Mouse (Mus musculus) naive thymus-derived CD4-positive, alpha-beta T cell, adult 2 months (primary cell): ENCODE data around the gene Emilin2.

Experiments used
- DNase-seq: peaks from one replicate; pipeline ENCODE4 v3.0.0-alpha.2; 2011; ENCODE audit warnings: low read depth

The Emilin2 gene

DNA sequence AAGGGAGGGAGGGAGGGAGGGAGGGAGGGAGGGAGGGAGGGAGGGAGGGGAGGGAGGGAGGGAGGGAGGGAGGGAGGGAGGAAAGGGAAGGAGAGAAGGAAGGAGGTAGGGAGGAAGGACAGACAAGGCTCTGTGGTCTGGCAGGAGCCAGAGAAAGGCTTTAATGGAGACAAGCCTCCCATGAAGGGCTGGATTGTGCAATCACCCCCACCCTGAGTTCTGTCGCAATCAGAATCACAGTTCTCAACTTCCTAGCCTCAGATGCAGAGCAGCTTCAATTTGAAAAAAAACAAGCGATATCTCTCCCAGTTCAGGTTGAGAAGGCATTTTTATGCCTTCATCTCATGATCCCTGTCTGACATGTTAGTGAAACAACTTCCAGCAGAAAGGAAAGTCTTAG is 11.4 kb downstream of the Emilin2 start:
- DNase-seq = no peak

DNA sequence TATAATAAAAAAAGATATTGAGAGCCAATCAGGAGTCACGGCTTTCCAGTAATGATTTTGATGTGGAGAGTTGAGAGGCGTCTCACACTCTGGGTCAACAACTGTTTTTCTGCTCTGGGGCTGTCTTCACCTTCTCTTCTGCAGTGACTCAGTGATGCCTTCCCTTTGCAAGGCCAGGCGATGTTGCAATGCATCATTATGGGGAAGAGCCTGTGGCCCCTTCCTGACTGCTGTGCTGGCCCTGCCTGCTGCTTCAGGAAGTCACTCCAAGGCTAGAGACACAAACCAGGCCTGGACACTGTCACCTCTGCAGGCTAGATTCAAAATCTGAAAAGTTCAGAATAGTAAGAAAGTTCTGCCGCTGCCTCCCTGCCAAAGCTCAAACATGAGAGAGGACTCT is 11.9 kb downstream of the Emilin2 start:
- no peak for DNase-seq

DNA sequence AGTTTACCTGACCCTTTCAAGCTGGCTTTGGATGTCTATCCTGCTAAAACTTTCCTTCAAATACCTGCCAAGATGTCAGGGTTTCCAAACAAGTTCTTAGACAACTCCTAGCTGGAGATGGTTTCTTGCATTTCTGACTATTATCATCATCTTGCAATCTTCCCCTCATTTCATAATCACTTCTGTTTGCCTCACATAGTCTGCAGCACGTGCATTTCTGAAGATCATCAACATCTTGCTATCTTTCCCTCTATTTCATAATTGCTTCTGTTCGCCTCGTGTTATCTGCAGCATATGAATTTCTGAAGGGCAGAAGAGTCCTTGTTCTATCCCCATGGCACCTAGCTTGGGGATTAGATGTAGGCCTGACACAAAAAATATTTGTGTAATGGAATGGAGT is 17.2 kb downstream of the Emilin2 start:
- DNase-seq = no peak

DNA sequence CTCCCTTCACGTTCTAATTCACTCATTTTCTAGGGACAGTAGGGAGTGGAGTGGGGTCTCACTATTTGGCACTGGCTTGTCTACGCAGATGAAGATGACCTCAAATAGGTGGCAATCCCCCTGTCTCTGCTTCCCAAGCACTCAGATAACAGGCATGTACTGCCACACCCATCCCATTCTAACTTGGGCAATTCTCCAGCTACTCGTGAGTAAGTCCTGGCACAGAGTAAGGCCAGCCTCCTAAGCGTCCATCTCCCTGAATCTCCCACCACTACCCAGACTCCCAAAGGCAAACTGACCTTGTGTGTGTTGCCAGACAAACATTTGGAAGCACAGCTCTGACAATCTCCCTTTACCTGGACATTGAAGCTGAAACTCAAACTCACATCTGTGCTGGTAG is 18.9 kb downstream of the Emilin2 start:
- DNase-seq = no peak

DNA sequence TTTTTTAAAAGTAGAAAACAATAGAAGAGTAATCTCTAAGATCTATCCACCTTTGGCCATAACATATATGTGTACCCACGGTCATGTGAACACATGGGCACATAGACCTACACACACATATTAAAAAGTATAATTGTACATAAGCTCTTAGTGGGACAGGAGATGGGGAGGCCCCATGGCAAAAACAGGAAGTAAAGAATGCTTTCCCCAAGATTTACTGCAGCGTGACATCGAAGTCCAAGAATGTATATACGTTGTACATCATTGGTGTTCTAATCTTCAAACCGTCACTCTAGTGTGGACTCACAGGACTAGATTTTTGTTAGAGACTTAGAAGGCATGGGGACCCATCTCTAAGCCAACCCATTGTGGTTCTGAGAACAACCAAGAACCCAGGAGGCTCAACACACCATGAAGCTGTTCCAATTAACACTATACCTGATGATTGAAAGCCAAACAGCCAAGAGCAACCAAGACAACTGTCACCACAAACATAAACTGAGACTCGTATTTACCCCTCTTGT is 19.8 kb downstream of the Emilin2 start:
- no peak for DNase-seq

DNA sequence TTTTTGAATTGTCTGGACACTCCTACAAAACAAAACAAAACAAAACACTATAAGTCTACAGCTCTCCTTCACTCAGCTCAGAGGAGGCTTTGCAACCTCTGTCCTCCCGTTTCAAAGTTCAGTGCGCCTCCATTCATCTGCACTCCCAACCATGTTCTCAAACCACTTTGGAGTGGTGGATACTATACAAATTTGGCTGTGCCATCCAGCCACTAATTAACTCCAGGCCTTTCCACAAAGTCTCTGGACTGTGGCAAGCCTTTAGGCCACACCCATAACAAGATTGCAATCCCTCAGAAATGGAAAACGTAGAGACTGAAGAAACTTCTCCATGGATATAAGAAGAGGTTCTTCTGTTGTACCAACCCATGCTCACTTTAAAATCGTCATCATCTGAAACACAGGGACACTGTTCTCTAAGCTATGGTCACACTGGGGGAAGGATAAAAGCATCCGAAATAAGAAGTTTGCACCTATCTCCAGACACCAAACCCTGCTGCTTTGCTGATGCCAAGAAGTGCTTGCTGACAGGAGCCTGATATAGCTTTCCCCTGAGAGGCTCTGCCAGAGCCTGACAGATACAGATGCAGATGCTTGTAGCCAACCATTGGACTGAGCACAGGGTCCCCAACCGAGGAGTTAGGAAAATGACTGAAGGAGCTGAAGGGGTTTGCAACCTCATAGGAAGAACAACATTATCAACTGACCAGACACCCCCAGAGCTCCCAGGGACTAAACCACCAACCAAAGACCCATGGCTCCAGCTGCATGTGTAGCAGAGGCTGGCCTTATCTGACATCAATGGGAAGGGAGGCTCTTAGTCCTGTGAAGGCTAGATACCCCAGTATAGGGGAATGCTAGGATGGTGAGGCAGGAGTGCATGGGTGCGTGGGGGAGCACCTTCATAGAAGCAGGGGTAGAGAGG is 21.0 kb downstream of the Emilin2 start:
- no peak for DNase-seq

DNA sequence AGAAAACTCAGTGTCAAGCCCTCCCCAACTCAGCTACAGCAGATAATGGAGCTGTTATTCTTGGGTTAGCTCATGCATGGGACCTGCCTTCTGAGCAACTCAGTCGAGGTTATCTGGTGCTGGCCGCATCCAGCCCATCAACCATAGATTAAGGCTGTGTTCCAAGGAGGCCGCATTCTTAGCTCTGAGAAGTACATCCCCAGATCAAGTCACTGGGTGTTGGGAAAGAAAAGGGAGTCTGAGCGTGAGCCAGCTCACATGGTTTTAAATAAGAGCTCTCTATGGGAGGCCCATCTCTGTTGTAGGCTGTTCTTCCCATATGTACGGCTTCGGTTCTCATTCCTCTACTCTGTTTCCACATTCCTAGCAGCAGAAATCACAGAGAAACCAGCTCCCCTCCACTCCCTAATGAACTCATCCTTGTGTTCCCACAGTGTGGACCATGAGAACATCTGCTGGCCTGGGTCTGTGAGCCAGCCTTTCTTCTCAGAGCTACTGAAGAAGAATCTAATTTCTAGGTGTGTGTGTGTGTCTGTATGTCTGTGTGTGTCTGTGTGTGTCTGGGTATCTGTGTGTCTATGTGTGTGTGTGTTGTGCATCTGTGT is 22.1 kb downstream of the Emilin2 start:
- DNase-seq = no peak

DNA sequence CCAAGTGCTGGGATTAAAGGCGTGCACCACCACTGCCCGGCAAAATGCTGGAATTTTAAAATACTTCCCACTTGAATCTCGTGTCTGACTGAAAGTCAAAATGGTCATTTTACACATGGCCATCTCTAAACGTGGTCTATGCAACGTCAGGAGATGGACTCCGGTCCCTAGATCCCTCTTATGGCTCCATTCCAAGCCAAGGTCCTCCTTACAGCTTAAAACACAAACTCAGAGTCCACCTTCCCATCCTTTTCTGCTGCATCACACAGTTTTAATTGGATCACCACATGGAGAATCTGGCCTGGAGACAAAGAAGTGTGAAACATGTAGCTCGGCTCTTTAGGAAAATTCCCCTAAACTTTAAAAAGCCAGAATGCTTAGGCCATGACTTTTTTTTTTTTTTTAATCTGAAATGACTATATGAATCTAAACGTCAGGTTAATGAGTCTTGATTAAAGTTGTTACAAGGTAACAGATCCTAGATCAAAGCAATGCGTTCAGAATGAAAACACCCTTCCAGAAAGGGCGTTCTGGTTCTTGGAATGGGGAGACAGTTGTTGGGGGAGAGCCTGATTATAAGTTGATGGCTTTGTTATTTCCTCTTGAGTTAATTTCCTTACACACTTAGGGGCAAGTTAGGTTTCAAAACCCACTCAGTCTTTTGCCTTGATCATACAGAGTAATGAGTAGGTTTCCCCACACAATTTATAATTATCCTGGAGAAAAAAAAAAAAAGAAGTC is 22.8 kb downstream of the Emilin2 start:
- DNase-seq = no peak

DNA sequence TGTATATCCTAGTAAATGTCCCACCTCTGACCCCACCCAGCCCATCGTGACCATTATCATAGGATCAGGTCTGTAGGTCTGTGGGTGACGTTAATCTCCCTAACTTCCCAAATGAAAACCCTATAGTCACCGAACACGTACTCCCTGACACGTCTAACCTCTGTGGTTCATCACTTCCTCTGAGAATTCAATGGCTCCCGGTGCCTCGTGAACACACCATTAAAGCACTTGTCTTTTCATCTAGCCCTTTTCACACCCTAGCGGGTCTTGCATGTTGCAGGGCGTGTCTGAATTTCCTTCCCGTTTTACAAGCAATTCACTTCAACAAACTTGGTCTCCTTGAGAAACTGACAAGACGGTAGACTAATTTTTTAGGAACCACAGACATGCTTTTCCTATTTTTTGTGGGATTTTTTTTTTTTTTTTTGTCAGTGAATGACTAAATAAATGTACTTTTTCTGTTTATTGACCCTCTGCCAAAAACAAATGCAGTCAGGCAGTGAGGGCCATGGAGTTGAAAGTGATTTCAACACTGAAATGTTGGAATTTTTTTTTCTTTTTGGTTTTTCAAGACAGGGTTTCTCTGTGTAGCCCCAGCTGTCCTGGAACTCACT is 23.5 kb downstream of the Emilin2 start:
- peak; percentile 32 for DNase-seq

DNA sequence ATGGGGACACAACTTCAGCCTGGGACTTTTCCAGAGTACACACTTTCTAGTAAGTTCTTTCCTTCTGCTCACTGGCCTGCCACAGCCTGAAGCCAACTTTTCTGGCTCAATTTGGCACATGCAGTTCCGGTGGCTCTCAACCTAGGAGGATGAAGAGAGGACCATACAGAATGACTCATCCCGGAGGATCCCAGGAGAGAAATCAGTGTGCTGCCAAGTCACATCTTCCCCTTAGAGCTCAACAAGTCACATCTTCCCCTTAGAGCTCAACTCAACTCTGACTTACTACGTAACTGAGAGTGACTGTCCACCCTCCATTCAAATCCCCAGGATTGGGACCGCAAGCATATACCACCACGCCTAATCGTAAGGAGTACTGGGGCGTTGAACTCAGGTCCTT is 24.2 kb downstream of the Emilin2 start:
- DNase-seq = no peak

DNA sequence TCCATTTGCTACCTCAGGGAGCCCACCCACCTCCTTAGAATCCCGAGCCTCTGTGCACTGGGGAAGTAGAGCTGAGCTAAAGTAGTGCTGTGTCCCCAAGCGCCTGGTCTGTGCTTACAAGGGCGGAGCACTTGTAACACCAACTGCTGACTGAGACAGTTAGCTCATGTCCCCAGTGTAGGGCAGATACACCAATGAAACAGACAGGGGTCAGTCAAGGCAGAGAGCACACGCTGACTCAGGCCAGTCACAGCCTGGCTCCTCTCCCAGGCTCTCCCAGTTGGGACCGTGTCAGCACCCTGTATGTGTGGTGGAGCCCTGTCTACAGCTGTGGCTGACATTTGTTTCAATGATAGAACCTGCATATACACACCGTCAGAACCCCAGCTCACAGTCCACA is 25.8 kb downstream of the Emilin2 start:
- DNase-seq = no peak

DNA sequence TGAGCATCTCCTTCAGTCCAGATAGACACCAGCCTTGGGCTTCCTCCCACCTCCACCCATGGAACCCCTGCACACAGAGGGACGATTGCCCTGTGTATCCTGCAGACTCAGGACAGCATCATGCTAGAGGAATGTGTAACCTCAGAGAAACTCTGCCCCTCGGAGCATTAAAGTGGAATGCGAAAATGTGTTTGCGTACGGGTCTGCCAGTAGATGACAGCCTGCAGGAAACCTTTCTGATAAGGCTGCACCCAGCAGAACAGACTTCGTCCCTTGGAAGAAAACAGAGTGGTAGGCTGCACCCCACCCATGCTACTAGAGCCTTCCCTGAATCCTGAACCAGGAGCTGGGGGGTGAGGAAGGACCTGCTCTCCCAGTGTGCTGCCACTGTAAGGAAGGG is 26.9 kb downstream of the Emilin2 start:
- no peak for DNase-seq

DNA sequence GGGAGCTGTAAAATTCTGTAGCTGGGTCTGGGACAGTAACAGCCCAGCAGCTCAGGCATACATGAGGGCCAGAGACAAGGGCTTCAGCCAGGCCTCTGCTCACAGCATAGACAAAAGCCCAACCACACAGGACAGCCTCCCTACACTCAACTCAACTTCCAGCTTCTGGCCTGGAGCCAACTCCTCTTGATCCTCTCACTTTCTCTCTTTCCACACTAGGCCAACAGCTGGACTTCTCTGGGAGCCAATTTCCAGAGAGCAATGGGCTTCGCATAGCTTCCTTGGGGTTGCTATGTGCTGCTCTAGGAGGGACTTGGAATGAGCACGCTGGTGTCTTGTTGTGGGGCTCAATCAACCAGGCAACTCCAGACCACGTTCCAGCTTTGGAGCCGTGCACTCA is 28.5 kb downstream of the Emilin2 start:
- DNase-seq = no peak

DNA sequence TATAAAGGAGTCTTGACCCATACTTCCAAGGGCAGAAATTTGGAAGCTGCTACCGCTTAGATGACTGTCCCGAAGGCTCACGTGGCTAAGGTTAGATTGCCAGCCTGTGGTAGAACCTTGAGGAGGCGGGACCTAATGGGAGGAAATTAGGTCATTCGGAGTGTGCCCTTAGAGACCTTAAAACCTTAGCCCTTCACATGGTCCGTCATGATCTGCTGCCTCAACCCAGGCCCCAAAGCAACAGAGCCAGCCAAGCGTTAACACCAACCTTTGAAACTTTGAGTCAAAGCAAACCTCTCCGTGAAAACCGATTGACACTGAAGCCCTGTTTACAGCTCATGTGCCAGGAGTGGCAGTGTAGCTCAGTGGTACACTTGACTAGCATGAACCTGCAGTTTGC is 29.1 kb downstream of the Emilin2 start:
- no peak for DNase-seq

DNA sequence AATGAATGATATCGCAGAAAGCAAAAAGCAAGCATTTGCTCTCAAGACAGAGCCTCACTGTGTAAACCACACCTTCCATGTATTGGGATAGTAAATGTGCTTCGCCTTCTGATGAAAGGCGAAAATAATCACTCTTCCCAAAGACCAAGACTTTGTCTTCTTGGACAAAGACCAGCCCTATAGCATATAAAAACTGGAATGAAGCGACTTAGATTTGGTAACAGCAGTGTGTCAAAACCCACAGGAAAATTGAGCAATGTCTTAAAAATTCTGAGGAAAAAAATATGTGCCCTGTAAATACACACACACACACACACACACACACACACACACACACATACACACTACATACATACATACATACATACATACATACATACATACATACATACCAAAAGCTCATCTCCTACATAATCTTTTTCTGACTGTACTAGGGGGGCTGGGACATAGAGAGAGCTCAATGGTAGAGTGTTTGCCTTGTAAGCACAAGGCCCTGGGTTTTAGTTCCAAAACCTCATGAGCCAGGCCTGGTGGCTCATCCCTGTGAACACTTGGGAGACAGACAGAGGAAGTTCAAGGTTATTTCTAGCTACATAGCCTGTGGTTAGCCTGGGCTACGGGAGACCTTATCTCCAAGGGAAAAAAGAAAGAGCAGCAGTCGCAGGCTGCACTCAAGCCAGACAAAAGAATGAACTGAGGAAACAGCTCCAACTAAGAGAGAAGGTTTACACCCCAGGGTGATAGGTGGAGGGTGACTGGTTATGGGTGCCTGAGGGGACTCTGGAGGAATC is 33.9 kb downstream of the Emilin2 start:
- DNase-seq = no peak

DNA sequence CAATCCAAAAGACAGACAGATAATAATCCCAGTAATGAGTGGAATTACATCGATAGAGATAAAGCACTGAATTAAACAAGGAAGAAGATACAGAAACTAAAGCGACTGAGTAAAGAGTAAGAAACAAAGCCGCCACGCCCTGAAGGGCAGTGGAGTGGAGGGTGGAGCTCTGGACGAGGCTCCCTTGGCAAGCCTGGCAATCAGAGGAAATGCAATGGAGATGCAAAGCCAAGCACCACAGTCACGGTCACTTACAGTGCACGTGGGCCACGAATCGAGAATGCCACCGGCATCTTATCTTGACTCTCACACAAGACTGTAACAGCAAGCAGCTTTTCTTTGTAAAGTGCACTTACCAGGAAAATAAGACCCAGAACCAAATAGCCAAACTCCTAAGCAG is 35.0 kb downstream of the Emilin2 start:
- no peak for DNase-seq

DNA sequence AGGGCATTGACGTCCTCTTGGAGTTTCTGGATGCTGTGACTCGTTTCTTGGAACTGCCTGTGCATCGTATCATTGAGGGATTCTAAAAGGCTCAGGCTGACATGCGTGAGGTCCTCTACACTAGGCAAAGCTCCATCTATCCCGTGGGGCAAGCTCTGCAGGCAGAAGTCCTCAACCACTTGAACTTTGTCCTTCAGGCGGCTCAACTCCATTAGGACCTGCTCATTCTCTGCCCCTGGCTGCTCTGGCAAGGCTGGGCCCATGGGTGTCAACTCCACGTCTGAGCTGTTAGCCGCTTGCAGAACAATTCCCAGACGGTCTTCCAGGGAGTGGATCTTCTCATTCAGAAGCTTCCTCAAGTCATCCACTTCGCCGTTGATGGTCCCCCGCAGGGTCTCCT is 37.9 kb downstream of the Emilin2 start:
- no peak for DNase-seq

DNA sequence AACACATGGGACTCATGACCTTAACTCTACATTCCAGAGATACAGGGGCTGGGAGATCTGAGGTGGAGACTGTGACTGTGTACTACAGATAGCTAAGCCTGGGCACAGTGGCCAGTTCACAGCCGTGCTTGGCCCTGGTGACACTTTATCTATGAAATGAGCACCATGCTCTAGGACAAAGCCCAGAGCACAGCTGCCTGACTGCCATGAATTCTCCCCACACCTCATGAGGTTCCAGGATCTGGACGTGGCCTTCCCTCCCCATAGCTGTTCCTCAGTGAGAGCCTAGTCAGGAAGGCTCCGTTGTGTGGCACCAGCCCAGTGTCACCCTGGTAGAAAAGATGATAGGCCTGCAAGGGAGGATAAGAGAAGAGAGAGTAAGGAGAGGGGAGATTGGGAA is 43.2 kb downstream of the Emilin2 start:
- no peak for DNase-seq

DNA sequence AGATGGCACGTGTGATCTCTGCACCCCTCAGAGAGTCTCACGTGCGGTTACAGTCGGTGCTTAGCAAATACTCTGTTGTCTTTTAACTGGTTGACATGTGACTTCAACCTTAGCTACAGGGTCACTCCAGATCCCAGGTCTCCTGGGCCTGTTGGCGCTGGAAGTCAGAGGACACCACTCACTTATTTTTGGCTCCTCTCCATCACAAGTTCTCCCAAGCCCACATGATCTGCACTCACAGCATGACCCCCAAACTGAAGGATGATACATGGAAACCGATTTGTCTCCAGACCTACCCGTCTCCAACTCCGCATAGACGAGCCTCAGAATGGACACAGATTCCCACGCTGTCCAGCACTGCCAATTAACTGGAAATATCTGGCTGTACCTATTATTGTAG is 43.6 kb downstream of the Emilin2 start:
- DNase-seq = no peak

DNA sequence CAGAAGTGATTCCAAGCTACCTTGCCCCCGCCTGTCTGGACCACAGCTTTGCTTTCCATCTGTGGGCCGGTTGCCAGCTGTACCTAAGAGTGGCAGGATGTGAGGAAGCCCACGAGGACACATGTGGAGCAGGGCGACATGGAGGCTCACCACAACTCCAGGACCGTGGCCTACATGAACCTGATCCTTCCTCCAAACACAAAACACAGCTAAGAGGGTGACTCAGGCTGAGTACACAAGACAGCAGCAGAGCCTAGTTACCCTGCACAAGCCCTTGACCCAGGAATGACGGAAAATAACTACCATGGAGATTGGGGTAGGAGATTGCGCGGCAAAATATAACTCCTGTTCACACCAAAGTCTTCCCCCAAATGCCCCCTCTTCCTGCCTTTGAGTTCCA is 44.4 kb downstream of the Emilin2 start:
- no peak for DNase-seq

DNA sequence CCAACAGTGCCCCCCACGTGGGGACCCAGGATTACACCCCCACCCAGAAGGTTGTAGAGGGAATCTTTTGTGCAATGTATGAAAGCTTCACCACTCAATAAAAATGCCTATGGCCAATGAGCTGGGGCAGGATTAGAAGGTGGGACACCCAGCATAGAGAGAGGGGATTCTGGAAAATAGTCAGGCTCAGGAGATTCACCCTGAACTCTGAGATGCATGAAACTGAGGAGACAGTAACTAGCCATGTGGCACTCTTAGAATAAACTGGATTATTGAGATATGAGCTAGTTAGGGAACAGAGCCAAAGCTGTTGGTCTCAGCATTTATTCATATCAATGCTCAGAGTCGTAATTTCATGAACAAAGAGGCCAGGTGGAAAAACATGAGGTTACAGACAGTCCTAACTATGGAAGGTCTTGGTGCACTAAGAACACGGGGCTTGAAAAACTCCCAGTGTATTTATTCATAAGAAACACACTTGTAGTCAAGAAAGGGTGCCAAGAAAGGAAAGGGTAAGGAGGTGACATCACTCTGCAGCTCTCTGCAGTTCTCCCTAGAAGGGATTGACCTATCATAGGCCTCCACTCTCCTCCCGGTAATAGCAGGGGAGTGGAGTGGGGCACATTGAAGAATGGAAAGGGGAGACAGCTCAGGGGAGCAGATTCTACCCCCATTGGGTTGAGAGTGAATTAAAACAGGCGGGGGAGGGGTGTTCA is 46.3 kb downstream of the Emilin2 start:
- no peak for DNase-seq
